Mouse (Mus musculus): ENCODE data around the gene Gm12169. TPM values are rescaled to one million over a fixed set of nuclear protein-coding genes. Genes with fewer than 3 reads are reported as not detected.
"Not testable (repeated sequence)": the region's sequence is repeated elsewhere in the genome, so short reads cannot be mapped to it uniquely, and the experiment has no call there.

Gm12169 gene
- not detected for total RNA-seq (2021)
- long read RNA-seq, experiment 1 = 0 reads
- long read RNA-seq, experiment 2 = 0 reads

DNA sequence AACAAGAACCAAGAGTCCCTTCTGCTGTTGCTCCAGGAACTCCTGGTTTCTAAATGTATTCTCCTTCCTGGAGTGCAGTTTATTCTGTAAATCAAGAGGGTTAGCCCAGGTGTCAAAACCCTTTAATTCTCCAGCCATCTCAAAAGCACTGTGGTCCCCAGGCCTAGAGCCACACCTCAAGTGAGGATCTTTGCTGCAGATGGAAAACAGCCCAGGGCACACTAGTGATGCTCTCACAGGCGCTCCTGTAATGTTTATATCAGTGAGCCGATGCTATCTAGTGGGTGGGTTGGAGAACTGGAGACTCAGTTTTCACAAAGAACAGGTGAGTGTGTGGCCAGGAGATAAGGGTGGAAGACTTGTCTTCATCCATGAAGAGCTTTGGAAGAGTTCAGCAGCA is at the start of gene Gm12169:
Gm12169 (plus strand) TSS at position 301 of the 400 bp plus-strand sequence.
- DNase-seq (ENCODE audit: low spot score in 2 of 2) = no peak

- DNase-seq (ENCODE audit: low spot score in 2 of 2) = no peak
Observed at GRCm38 (mm10) chr11:46474220-46474619, 49.8 kb upstream of the Gm12169 start.

GRCm38 (mm10) chr11:46479311-46479710 is 44.7 kb upstream of the Gm12169 start:
- DNase-seq (ENCODE audit: low spot score in 2 of 2) = no peak

GRCm38 (mm10) chr11:46480517-46480916 is 43.5 kb upstream of the Gm12169 start:
- peak in 1 of 2 experiments; percentile 3 for DNase-seq (ENCODE audit: low spot score in 2 of 2)

GRCm38 (mm10) chr11:46488231-46488630 is 35.8 kb upstream of the Gm12169 start:
- no peak for DNase-seq (ENCODE audit: low spot score in 2 of 2)

- no peak for DNase-seq (ENCODE audit: low spot score in 2 of 2)
Observed at GRCm38 (mm10) chr11:46488650-46489049, 35.4 kb upstream of the Gm12169 start.

DNA sequence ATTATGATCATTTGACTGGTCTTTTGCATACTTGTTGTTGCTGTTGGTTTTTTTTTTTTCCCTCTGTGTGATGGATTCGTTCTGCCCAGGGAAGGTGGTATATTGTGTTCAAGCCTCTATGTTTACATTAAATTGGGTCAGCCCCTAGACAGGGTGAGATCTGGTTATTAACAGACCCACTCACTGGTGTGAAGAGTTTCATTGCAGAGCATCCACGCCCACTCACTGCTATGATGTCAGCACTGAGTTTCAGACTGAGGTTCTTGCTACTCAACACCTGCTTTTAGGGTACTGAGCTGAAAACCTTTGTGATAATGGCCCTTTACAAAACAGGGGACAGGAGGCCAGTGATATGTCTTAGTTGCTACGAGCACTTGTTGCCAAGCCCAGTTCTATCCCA is 16.9 kb upstream of the Gm12169 start:
- no peak for DNase-seq (ENCODE audit: low spot score in 2 of 2)

DNA sequence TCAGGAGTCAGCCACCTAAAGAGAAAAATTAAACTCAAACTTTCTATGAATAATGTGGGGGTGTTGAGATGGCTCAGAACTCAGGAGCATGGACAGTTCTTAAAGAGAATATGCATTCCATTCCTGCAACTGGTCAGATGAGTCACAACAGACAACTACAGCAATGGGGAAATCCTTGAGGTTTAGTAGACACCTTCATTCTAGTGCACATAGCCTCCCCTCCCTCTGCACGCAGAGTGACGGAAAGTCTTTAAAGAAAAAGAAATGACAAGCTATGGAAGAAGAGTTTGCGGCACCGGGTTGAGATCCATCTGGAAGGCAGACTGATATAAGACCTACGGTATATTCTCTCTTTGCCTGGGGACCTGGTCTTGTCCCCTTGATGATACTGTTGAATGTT is 14.1 kb upstream of the Gm12169 start:
- DNase-seq (ENCODE audit: low spot score in 2 of 2) = no peak

DNA sequence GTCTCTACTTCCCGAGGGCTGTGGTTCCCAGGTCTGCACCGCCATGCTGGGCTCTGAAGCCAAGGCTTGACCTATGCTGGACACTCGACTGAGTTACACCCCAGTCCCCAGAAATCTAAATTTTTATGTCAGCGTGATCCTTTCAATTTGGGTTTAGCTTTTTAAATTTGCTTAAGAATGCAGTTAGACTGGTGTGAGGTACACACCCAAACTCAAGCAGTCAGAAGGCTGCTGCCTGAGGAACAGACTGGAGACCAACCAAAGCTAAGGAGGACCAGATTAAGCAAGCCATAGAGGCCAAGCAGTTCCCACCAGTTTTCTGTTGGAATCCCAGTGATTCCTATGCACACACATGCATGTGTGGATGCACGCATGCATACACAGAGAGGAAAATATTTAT is 2.7 kb upstream of the Gm12169 start:
- DNase-seq (ENCODE audit: low spot score in 2 of 2) = not testable (repeated sequence)

- no peak for DNase-seq (ENCODE audit: low spot score in 2 of 2)
Observed at GRCm38 (mm10) chr11:46522719-46523118, 1.3 kb upstream of the Gm12169 start.

DNA sequence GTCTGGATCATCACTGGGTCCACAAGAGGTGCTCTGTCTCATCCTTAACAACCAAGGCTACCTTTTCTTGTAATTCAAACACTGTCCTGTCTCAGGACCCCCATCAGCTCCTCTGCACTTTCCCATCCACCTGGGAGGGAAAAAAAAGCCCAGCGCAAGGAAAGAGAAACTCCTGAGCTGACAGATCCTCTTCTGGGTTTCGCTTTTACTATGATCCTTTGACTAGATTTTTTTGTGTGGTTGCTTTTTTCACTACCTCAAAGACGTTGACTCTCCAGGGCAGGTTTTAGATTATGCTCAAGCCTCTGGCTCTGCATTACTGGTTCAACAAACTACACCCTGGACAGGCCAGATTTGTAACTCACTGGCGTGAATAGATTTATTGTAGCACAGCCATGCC is 6.1 kb downstream of the Gm12169 start:
- DNase-seq (ENCODE audit: low spot score in 2 of 2) = no peak

GRCm38 (mm10) chr11:46536978-46537377 is 13.0 kb downstream of the Gm12169 start:
- DNase-seq (ENCODE audit: low spot score in 2 of 2) = no peak

- no peak for DNase-seq (ENCODE audit: low spot score in 2 of 2)
Observed at GRCm38 (mm10) chr11:46543530-46543929, 19.5 kb downstream of the Gm12169 start.

DNA sequence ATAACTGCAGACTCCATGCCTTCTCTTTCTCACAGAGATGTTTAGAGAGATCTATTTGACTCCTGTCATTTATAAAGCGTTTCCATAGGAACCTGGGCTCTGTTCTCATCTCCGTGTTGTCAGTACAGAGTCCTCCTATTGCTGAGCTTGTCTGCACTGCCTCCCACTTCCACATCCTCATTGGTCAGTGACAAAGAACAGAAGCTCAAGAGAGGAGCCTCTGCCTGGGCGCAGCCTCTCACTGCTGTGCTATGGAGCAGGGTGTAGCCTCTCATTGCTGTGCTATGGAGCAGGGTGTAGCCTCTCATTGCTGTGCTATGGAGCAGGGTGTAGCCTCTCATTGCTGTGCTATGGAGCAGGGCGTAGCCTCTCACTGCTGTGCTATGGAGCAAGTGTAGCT is 25.7 kb downstream of the Gm12169 start:
- no peak for DNase-seq (ENCODE audit: low spot score in 2 of 2)

DNA sequence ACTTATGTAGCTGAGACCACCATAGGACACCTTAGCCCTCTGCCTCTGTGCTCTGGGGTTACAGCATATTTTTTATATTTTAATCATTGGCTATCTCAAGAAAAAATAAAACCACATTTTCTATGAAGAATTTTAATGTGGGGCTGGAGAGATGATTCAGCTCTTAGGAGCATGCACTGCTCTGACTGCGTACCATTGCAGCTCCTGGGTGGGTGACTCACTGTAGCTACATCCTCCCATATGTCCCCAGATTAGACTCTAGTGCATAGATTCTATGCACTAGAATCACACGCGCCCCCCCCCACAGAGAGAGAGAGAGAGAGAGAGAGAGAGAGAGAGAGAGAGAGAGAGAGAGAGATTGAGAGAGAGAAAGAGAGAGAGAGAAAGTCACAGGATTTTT is 28.7 kb downstream of the Gm12169 start:
- no peak for DNase-seq (ENCODE audit: low spot score in 2 of 2)

GRCm38 (mm10) chr11:46561096-46561495 is 37.1 kb downstream of the Gm12169 start:
- no peak for DNase-seq (ENCODE audit: low spot score in 2 of 2)

DNA sequence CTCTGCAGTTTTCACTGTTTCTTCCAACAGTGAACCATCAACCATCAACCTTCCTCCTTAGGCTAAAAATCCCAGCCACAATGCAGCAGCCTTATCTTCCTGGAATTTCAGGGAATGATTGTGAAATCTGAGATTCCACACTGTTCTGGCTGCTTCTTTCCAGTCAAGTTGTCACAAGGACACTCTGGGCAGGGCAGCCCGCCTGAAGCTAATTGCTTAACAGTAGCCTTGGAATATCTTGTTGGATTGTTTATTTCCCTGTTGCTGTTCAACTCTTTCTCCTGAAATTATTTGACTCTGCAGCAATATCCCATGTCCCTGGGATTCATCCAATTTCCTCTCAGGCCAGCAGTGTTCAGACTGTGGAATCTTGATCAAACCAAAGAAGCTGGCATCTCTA is 40.7 kb downstream of the Gm12169 start:
- DNase-seq (ENCODE audit: low spot score in 2 of 2) = no peak

GRCm38 (mm10) chr11:46565967-46566366 is 42.0 kb downstream of the Gm12169 start:
- DNase-seq (ENCODE audit: low spot score in 2 of 2) = no peak

DNA sequence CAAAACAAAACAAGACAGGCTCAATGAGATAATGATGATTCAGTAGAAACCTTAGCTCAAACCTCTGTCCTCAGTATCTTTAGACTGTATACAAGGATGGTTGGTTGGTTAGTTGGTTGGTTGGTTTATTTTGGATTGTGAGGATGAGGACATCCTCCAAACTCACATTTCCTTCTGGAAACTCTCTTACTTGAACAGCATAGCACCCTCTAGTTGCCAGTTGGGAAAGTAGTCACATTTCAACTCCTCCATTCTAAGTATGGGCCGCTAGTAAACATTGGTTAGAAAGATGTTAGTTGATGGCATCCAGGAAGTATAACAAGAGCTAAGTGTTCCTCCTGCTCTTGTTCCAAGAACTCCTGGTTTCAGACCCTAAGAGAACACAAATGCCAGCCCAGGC is 45.1 kb downstream of the Gm12169 start:
- no peak for DNase-seq (ENCODE audit: low spot score in 2 of 2)

- DNase-seq (ENCODE audit: low spot score in 2 of 2) = no peak
Observed at GRCm38 (mm10) chr11:46571327-46571726, 47.3 kb downstream of the Gm12169 start, which contains the start of gene BC053393. TSS of gene BC053393 (plus strand) at chr11:46571536.

DNA sequence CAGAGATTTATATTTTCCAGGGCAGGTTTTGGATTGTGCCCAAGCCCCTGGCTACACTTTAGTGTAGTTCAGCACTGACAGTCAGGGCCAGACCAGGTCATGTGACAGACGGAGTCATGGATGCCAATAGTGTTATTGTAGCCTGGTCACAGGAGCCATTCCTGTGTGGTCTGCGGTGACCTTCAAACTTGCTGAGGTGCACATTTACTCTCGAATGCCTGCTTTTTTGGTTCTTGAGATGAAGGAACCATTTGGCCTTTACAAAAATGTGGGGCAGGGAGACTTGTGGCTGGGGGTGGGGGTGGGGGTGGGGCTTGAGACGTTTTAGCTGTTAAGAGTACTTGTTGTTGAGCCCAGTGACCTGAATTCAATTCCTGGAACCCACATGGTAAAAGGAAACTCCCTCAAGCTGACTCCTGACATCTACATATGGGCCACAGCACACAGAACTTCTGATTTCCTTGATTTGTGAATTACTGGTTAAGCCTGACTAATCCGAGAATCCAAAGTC is 54.8 kb downstream of the Gm12169 start:
- no peak for DNase-seq (ENCODE audit: low spot score in 2 of 2)

DNA sequence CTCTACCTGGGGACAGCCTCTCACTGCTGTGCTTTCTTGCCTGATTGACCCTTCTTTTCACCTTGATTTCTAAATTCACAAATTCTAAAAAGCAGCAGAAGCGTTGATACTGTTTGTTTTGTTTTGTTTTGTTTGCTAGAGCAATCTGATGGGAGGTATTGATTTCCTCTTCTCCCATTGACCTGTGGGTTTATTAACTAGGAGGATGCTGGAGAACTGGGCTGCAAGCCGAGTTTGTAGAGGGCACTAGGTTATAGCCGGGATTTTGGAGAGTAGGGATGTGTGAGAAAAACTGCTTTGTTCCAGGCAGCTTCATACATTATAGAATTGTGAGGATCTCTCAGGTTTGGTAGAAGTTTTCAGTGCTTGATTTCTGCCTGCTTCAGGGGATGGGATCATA is 56.4 kb downstream of the Gm12169 start:
- DNase-seq (ENCODE audit: low spot score in 2 of 2) = no peak

DNA sequence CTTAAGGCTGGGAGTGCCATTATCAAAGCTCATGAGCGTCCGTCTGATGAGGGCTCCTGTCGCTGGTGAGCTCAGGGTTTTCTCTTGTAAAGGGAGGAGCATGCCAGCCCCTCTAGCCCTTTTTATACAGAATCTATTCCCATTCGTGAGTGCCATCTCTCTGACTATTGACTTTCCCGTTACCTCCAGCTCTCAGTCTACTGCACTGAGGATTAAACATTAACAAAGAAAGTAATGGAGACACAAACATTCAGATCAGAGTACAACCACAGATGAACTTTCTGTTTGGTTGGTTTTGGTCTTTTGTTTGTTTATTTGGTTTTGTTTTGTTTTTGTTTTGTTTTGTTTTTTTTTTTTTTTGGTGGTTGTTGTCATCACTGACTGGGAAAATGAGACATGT is 58.7 kb downstream of the Gm12169 start:
- no peak for DNase-seq (ENCODE audit: low spot score in 2 of 2)

Data from layer of hippocampus, postnatal 14 days (tissue).